Mouse (Mus musculus) CH12.LX (cell line): ENCODE measurements at regions not wholly inside any gene's neighbourhood (a gene's known extent, or its start where the extent isn't known, plus 50 kb on each side); places are given as distances from the start of the nearest gene placed in this dataset.

Experiments
- DNase-seq: peaks from one replicate; pipeline ENCODE4 v3.0.0-alpha.2; 2013; ENCODE audit errors: extremely low read depth
- H3K27ac ChIP-seq: 2 replicates; pipeline ENCODE4 v1.5.1; 2012; ENCODE audit warnings: low read depth, mild to moderate bottlenecking, control low read depth, moderate library complexity; ENCODE audit not compliant: insufficient read depth
- H3K27me3 ChIP-seq: replicated peaks from 2 replicates; pipeline ENCODE3; 2012; ENCODE audit warnings: inconsistent platforms
- H3K36me3 ChIP-seq, 2 experiments: replicated peaks in 1 of 2; 2 replicates each; pipeline versions ENCODE3 to v1.6.1; 2012; ENCODE audit warnings: inconsistent platforms in 1 of 2, low read length in 1 of 2, mild to moderate bottlenecking in 1 of 2, mixed read lengths in 1 of 2, moderate library complexity in 1 of 2; ENCODE audit not compliant: control insufficient read depth in 1 of 2, insufficient read depth in 1 of 2
- H3K4me1 ChIP-seq, 2 experiments: 2 replicates each; pipeline ENCODE4 v1.6.1; 2012; ENCODE audit warnings: inconsistent platforms in 1 of 2, moderate library complexity in 1 of 2; ENCODE audit not compliant: insufficient read depth in 2 of 2, control insufficient read depth in 1 of 2
- H3K4me2 ChIP-seq: 2 replicates; pipeline ENCODE4 v1.6.1; 2012; ENCODE audit warnings: low read depth, mild to moderate bottlenecking, control low read depth; ENCODE audit not compliant: poor library complexity, insufficient read depth, severe bottlenecking
- H3K4me3 ChIP-seq, 3 experiments: fragments of 150-350 bp in 1 of 3; sonication (generic) in 1 of 3; replicated peaks in 1 of 3; 2 replicates each; pipeline versions ENCODE3 to v1.5.1; 2011 to 2012; ENCODE audit warnings: low read depth in 2 of 3, low read length in 2 of 3, mild to moderate bottlenecking in 2 of 3, moderate library complexity in 2 of 3, control low read depth in 1 of 3, improper control_type of control experiment in 1 of 3, inconsistent platforms in 1 of 3, mixed read lengths in 1 of 3; ENCODE audit not compliant: poor library complexity in 1 of 3
- H3K79me2 ChIP-seq: replicated peaks from 2 replicates; pipeline ENCODE4 v1.6.1; 2012; ENCODE audit warnings: mild to moderate bottlenecking, moderate library complexity; ENCODE audit not compliant: control insufficient read depth, poor library complexity, insufficient read depth, severe bottlenecking; ENCODE audit errors: extremely low read depth
- H3K9ac ChIP-seq: 2 replicates; pipeline ENCODE4 v1.6.1; 2012; ENCODE audit warnings: low read depth, mild to moderate bottlenecking, control low read depth, moderate library complexity; ENCODE audit not compliant: insufficient read depth
- H3K9me3 ChIP-seq: replicated peaks from 2 replicates; pipeline ENCODE3; 2012; ENCODE audit warnings: low read length, inconsistent platforms, mixed read lengths
- BHLHE40 ChIP-seq: IDR thresholded peaks from 2 replicates; pipeline ENCODE4 v1.6.1; 2011; ENCODE audit warnings: mild to moderate bottlenecking, low read depth, low read length, improper control_type of control experiment
- CHD2 ChIP-seq: IDR thresholded peaks from 2 replicates; pipeline ENCODE4 v1.6.1; 2011; ENCODE audit warnings: low read length, improper control_type of control experiment
- CTCF ChIP-seq, 2 experiments: IDR thresholded peaks in 1 of 2; conservative IDR thresholded peaks in 1 of 2; 2 replicates each; pipeline ENCODE4 v1.5.1; 2011 to 2012; ENCODE audit warnings: low read depth in 2 of 2, low read length in 2 of 2, improper control_type of control experiment in 1 of 2, inconsistent platforms in 1 of 2, mild to moderate bottlenecking in 1 of 2, moderate library complexity in 1 of 2
- E2F4 ChIP-seq: IDR thresholded peaks from 2 replicates; pipeline ENCODE4 v1.6.1; 2011; ENCODE audit warnings: low read depth, low read length, improper control_type of control experiment; ENCODE audit not compliant: insufficient replicate concordance
- EP300 ChIP-seq: IDR thresholded peaks from 2 replicates; pipeline ENCODE4 v1.6.1; 2011; ENCODE audit warnings: low read length, improper control_type of control experiment
- ETS1 ChIP-seq: conservative IDR thresholded peaks from 2 replicates; pipeline ENCODE4 v1.6.1; 2012; ENCODE audit warnings: low read depth, mild to moderate bottlenecking, inconsistent platforms, low read length, improper control_type of control experiment, moderate library complexity
- HCFC1 ChIP-seq: IDR thresholded peaks from 2 replicates; pipeline ENCODE4 v1.6.1; 2012; ENCODE audit warnings: low read depth, mild to moderate bottlenecking, inconsistent platforms, low read length, improper control_type of control experiment
- KAT2A ChIP-seq: IDR thresholded peaks from 2 replicates; pipeline ENCODE4 v1.6.1; 2012; ENCODE audit warnings: low read length, improper control_type of control experiment, inconsistent platforms; ENCODE audit not compliant: insufficient replicate concordance
- MAFK ChIP-seq: IDR thresholded peaks from 2 replicates; pipeline ENCODE4 v1.6.1; 2011; ENCODE audit warnings: low read length, improper control_type of control experiment; ENCODE audit not compliant: insufficient replicate concordance
- MEF2A ChIP-seq: IDR thresholded peaks from 2 replicates; pipeline ENCODE4 v1.6.1; 2014; ENCODE audit warnings: low read depth, mild to moderate bottlenecking, inconsistent platforms, low read length, improper control_type of control experiment, borderline replicate concordance
- MXI1 ChIP-seq: IDR thresholded peaks from 2 replicates; pipeline ENCODE4 v1.6.1; 2011; ENCODE audit warnings: mild to moderate bottlenecking, low read depth, low read length, improper control_type of control experiment
- MYC ChIP-seq: IDR thresholded peaks from 2 replicates; pipeline ENCODE4 v1.6.1; 2011; ENCODE audit warnings: low read depth, mild to moderate bottlenecking, improper control_type of control experiment, low read length
- NELFE ChIP-seq: IDR thresholded peaks from 2 replicates; pipeline ENCODE4 v1.6.1; 2011; ENCODE audit warnings: low read depth, low read length, improper control_type of control experiment
- NRF1 ChIP-seq: IDR thresholded peaks from 2 replicates; pipeline ENCODE4 v1.6.1; 2014; ENCODE audit warnings: low read depth, mild to moderate bottlenecking, inconsistent platforms, low read length, improper control_type of control experiment, moderate library complexity
- PAX5 ChIP-seq: IDR thresholded peaks from 2 replicates; pipeline ENCODE4 v1.6.1; 2012; ENCODE audit warnings: low read length, inconsistent platforms, mixed read lengths
- POLR2A ChIP-seq: IDR thresholded peaks from 2 replicates; pipeline ENCODE4 v1.6.1; 2011; ENCODE audit warnings: low read depth, mild to moderate bottlenecking, improper control_type of control experiment, low read length
- POLR2AphosphoS2 ChIP-seq: IDR thresholded peaks from 2 replicates; pipeline ENCODE4 v1.6.1; 2011; ENCODE audit warnings: low read depth, low read length, improper control_type of control experiment
- RAD21 ChIP-seq: IDR thresholded peaks from 2 replicates; pipeline ENCODE4 v1.6.1; 2011; ENCODE audit warnings: low read depth, mild to moderate bottlenecking, low read length, improper control_type of control experiment, moderate library complexity
- RCOR1 ChIP-seq: conservative IDR thresholded peaks from 2 replicates; pipeline ENCODE4 v1.6.1; 2012; ENCODE audit warnings: low read depth, mild to moderate bottlenecking, inconsistent platforms, low read length, improper control_type of control experiment
- SIN3A ChIP-seq: IDR thresholded peaks from 2 replicates; pipeline ENCODE4 v1.6.1; 2012; ENCODE audit warnings: low read length, improper control_type of control experiment, inconsistent platforms
- USF2 ChIP-seq: conservative IDR thresholded peaks from 2 replicates; pipeline ENCODE4 v1.6.1; 2011; ENCODE audit warnings: low read depth, low read length, improper control_type of control experiment
- ZC3H11A ChIP-seq: IDR thresholded peaks from 2 replicates; pipeline ENCODE4 v1.6.1; 2012; ENCODE audit warnings: low read depth, mild to moderate bottlenecking, inconsistent platforms, low read length, improper control_type of control experiment
- ZNF384 ChIP-seq: IDR thresholded peaks from 2 replicates; pipeline ENCODE4 v1.6.1; 2012; ENCODE audit warnings: low read depth, low read length, improper control_type of control experiment, inconsistent platforms
- dilution Hi-C: fragments of 300-500 bp; cut with MboI; formaldehyde crosslinking; loops from 2 replicates; pipeline ENCODE4 v1.14.3; 2020; ENCODE audit warnings: low sequenced_read_pairs; ENCODE audit not compliant: extremely low pct_unique_long_range_greater_than_20kb, extremely low pct_ligation_motif_present
- in situ Hi-C: fragments of 300-500 bp; cut with MboI; formaldehyde crosslinking; loops from 3 replicates; pipeline ENCODE4 v1.14.3; 2019; ENCODE audit warnings: low sequenced_read_pairs, low pct_ligation_motif_present, low pct_unique_long_range_greater_than_20kb, mixed read lengths

GRCm38 (mm10) chr17:83920894-83921293, 73.1 kb upstream of the Haao start:
- DNase-seq, result no peak
- H3K27ac ChIP-seq, result no peak overlapping the region
- in situ Hi-C loops (loop anchor here (25.0 kb wide), 1 partner anchor 466 kb away; no protein-coding TSS in a partner anchor), dilution Hi-C loops (no loop called here)
- H3K9ac ChIP-seq, result no peak overlapping the region
- peaks cover 0 to 10% of the 10 kb centered on the region in 2 experiments for H3K36me3 ChIP-seq
- H3K27me3 ChIP-seq, result no peaks in the 10 kb centered on the region
- H3K9me3 ChIP-seq, result no peaks in the 10 kb centered on the region
- TF ChIP-seq ZNF384 (no peak), PAX5 (no peak), MXI1 (no peak), MYC (no peak), HCFC1 (no peak), EP300 (no peak), NELFE (no peak), MAFK (no peak), ZC3H11A (no peak), KAT2A (no peak), SIN3A (no peak)
- H3K79me2 ChIP-seq, result no peaks in the 10 kb centered on the region
- H3K4me3 ChIP-seq, result no peak overlapping the region
- H3K4me2 ChIP-seq, result no peak overlapping the region
- peaks cover 12 to 68% of the 10 kb centered on the region in 2 experiments for H3K4me1 ChIP-seq

GRCm38 (mm10) chr17:83920225-83920624, 72.5 kb upstream of the Haao start:
- H3K4me2 ChIP-seq, result no peak overlapping the region
- in situ Hi-C loops, result loop anchor here (25.0 kb wide), 1 partner anchor 467 kb away; no protein-coding TSS in a partner anchor
- TF ChIP-seq SIN3A (no peak), CTCF (conservative IDR thresholded peaks at IDR 0.05 in 1 of 2, IDR thresholded peaks at IDR 0.05 in 1 of 2; ENCODE audit: low read depth in 2 of 2, low read length in 2 of 2) (no peak)
- TF ChIP-seq, all 38 proteins: peak for 0
- Histone ChIP-seq H3K4me3 (no peak overlapping the region), H3K4me1 (peaks cover 17 to 75% of the 10 kb centered on the region in 2 experiments), H3K27ac (no peak overlapping the region), H3K36me3 (peaks cover 0 to 10% of the 10 kb centered on the region in 2 experiments), H3K27me3 (no peaks in the 10 kb centered on the region), H3K79me2 (no peaks in the 10 kb centered on the region), H3K9ac (no peak overlapping the region), H3K9me3 (no peaks in the 10 kb centered on the region)
- no peak for DNase-seq
- dilution Hi-C loops, result no loop called here

GRCm38 (mm10) chr17:83918413-83919139, 70.8 kb upstream of the Haao start:
- Histone ChIP-seq H3K27ac (peak overlapping the region; percentile 75), H3K9ac (peak overlapping the region; percentile 46; the same call in 1 of the 2 replicates), H3K4me3 (peak overlapping the region; percentile 5 to 41 (median 9)), H3K27me3 (no peaks in the 10 kb centered on the region), H3K79me2 (no peaks in the 10 kb centered on the region), H3K4me1 (peaks cover 22 to 91% of the 10 kb centered on the region in 2 experiments), H3K4me2 (peak overlapping the region; percentile 68), H3K36me3 (peaks cover 0 to 10% of the 10 kb centered on the region in 2 experiments), H3K9me3 (no peaks in the 10 kb centered on the region)
- peak; percentile 58 for DNase-seq
- dilution Hi-C loops, result no loop called here
- in situ Hi-C loops, result loop anchor here (25.0 kb wide), 1 partner anchor 469 kb away; no protein-coding TSS in a partner anchor
- TF ChIP-seq BHLHE40 (no peak), HCFC1 (no peak), USF2 (no peak), RCOR1 (no peak), POLR2AphosphoS2 (no peak), MEF2A (peak; percentile 21; the same call in 1 of the 2 replicates), ETS1 (peak; percentile 77), RAD21 (no peak), MYC (peak; percentile 15; the same call in 1 of the 2 replicates), MXI1 (no peak), KAT2A (no peak), POLR2A (no peak), EP300 (peak; percentile 76), SIN3A (peak; percentile 58; the same call in 1 of the 2 replicates), E2F4 (no peak), CHD2 (no peak), NRF1 (no peak), ZNF384 (no peak)
